Mouse (Mus musculus): Measurements from ENCODE around the gene Cd84.

Gene Cd84

DNA sequence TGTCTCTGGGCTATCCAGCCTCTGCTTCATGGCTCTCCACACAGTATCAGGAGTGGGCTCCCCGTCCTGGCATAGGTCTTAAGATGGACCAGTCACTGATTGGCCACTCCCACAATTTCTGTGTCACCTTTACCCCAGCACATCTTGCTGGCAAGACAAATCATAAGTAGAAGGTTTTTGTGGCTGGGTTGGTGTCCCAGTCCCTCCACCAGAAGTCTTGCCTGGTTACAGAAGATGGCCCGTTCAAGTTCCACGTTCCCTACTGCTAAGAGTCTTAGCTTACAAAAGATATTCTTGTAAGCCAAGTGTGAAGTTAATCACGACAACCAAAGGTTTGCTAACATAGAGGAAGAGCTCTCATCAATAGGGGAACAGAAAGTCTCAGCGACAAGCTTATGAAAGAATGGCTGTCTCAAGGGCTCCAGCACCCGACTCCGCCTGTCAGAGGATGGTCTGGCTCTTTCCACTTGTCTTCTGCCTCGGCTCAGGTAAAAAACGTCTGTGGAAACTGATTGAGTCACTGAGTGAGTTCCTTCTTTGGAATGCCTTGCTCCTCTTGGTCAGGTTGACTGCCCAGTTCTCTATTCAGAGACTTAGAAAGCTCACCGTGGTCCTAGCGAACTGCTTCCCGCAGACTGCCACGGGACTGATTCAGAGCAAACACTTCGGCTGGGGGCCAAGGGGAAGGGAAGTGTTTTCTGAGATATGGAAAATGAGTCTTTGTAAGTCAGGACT is 78.0 kb downstream of the Cd84 start, which contains the start of gene Slamf6:
Gene Slamf6 (plus strand): TSS at position 211 of the 735 bp plus-strand sequence.
- no peak for DNase-seq

DNA sequence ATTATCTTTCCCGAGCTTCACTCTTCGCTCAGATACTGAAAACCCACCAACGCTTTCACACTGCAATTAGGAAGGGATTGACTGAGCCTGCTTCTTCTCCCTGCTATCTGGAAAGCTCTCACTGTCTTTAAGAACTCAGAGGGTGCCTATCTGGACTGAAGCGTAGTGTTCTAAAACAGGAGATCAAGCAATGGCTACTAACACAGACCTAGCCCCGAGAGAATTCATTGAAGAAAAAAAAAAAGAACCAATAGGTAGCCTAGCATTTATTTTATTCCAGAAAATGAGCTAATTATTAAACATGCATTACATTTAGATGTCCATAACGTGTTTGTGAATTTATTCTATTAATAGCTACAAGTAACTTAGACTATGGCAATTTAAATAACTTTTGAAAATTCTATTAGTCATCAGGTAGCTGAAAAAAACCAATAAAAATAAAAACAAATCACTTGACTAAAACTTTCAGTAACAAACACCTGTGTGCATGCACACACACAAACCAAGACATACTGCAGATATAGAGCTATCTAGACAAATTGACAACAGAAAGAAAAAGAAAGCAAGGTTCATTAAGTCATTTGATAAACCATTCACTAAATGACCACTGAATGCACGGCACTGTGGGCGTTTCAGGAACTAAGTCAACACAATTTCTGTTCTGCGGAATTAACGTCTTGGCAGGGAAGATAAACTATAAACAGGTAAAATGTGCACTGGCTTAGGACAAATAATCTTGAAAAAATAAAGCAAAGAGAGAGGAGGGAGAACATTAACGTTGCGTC is 78.8 kb downstream of the Cd84 start:
- DNase-seq: no peak

DNA sequence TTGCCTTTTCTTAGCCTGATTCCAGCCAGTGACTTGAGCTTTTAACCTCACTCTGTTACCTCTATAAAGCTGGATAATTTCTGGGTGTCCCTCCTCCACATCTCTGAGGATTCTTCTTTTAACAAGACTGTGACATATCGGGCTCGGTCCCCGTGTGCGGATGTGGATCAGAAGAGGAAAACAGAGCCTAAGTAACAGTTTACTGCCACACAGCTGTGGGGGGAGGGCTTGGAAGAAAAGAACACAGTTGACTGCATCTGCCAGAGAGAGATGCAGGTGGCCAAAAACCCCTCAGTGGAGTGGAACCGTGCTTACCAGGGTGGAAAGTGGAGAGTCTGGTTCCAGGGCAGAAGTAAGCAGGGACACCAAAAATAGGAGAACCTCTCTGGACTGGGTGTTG is 79.7 kb downstream of the Cd84 start:
- no peak for DNase-seq

DNA sequence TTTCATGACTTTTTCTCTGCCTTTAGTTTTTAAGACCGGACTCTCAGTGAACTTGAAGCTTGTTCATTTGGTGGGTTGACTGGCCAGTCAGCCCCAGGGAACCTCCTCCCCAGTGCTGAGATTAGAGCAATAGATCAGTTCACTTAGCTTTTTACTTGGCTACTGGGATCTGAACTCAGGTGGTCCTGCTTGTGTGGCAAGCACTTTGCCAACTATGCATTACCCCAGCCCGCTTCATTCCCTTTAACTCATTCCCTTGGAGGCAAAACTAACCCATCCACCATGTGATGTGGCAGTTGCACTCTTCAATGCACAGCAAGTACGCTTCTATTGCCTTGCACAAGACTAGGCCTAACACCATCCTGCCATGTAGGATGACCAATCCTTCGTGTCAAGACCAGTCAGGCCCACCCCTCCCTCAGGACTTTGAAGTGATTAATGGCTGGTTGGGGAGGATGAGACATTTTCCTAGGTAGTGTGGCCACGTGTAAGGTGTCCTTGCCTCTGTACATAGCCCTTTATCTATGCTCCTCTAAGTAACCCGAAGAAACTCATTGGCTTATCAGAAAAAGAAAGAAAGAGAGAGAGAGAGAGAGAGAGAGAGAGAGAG is 80.5 kb downstream of the Cd84 start:
- DNase-seq: no peak

DNA sequence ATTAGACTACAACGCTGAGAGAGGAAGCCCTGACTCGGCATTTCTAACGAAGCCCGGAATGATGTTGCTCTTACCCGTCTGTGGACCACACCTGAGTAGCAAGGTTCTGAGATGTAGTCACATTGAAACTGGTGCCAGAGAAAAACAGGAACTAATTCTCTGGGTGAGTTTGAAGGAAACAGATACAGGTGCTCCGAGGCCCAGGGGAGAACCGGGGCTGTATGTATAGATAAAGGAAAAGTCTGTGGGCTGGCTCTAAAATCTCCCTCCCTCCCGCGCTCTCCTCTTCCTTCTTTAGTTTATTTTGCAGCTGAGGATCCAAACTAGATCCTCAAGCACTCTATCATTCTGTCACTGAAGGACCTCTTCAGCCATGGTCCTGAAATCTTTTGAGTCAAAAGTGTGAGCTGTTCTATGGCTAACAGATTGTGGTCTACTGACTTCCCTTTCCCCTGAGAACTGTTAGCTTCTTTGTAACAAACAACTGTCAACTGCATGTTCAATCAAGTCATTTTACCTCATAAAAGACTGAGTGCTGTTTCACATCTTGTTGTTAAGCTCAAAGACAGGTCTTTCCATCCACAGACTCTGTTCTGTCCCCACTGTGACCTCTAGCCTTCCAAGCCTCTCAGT is 81.6 kb downstream of the Cd84 start:
- DNase-seq: no peak

- no peak for DNase-seq
These were observed 82.1 kb downstream of the Cd84 start for GRCm38 (mm10) chr1:171921641-171922040.

DNA sequence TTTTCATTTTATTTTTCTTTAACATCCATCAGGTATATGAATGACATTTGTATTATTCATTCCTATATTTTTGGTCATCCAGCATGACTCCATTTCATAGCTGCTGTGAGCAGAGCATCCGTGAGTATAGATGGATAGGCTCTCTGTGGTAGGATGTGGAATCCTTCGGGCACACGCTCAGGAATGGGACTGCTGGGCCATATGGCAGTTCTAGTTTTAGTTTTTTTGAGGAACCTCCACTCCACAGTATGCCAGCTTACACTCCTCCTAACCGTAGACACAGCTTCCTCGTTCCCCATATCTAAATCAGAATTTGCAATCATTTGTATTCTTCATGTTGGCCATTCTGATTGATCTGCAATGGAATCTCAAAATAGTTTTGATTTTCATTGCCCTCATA is 83.3 kb downstream of the Cd84 start:
- DNase-seq: no peak

DNA sequence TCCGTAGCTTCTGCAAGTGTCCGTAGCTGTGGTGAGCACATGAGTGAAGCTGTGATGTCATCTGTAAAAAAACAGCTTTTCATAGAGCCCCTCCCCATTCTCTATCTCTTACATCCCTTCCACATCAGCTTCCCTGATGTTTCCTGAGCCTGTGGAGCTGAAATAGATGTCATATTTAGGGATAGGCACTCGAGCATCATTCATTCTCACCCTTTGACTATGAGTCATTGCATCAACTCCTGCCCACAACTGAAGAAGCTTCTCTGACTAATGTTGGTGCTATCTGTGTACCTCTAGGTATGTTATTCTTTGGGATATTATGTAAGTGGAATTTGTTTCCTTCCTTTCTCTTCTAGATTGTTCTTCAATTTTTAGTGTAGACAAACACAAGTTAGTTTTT is 85.4 kb downstream of the Cd84 start:
- DNase-seq: no peak

DNA sequence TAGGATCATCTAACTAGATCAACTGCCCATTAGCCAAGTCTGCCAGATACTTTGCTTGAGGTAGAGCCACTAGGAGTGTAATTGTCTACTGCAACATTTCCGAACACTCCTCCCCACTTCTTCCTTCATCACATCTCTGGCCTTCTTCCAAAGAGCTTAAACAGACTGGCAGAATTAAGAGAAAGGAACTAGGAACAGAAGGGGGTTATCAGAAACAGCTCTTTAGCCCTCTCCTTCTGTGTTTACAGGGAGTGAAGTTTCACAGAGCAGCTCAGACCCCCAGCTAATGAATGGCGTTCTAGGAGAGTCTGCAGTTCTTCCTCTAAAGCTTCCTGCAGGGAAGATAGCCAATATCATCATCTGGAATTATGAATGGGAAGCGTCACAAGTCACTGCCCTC is 94.4 kb downstream of the Cd84 start:
- no peak for DNase-seq

GRCm38 (mm10) chr1:171938952-171939948 is 99.8 kb downstream of the Cd84 start:
- DNase-seq: no peak

Data from cerebellum, adult 9-10 months (tissue).